25 mouse cellular contexts compared by ENCODE assay signal in the genomic region with DNA sequence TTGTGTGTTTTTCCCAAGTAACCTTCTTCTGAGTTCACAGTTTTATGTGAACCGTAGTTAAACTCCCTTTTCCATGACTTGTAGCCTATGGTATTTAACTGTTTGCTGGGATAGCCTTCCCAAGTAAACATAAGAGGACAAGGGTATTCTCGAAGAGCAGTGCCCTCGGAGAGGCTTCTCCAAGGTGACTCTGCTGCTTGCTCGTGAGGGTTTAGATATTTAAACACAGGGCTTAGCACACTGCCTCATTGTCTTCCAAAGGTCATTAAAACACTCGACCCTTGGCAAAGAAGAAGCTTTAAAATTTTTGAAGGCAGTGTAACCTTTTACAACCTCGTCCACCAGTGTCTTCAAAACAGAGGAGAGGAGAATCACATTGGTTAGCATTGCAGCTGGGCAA.
DNase-seq lines count a peak whose midpoint lies in the region; ATAC-seq and TF ChIP-seq lines count a peak whose summit lies in the region.
"Had no signal": no experiment of that assay in that cellular context is flagged by ENCODE, and none has a peak within 500 bp of the region (broad histone marks: within the 10 kb centered on the region; RNA-seq: fewer than 3 reads in every experiment).

No protein-coding gene starts in this region.

- WGBS in heart, embryonic 13.5 days, result 37% methylated on average over 6 of the region's 6 CpGs
- 18% methylated on average over 6 of the region's 6 CpGs for WGBS in kidney, embryonic 16.5 days
- 36% methylated on average over 6 of the region's 6 CpGs for WGBS in heart, postnatal 0 days

- H3K4me1 ChIP-seq in heart, embryonic 13.5 days, result peaks cover 39% of the 10 kb centered on the region
- peaks cover 24% of the 10 kb centered on the region for H3K4me1 ChIP-seq in kidney, embryonic 16.5 days (ENCODE audit: insufficient read depth, low read length)
- peaks cover 16% of the 10 kb centered on the region for H3K4me1 ChIP-seq in heart, postnatal 0 days (ENCODE audit: control insufficient read depth, insufficient read depth)
- H3K4me1 ChIP-seq: hindbrain, embryonic 13.5 days; liver, embryonic 15.5 days; midbrain, embryonic 12.5 days; neural tube, embryonic 12.5 days had no signal

- no peak overlapping the region for H3K4me2 ChIP-seq in heart, embryonic 13.5 days
- H3K4me2 ChIP-seq in kidney, embryonic 16.5 days (replicated peaks; ENCODE audit: low read depth, low read length), result no peak overlapping the region
- H3K4me2 ChIP-seq in heart, postnatal 0 days (ENCODE audit: low read depth, low read length), result no peak overlapping the region
- H3K4me2 ChIP-seq: hindbrain, embryonic 13.5 days; liver, embryonic 15.5 days; lung, embryonic 14.5 days; midbrain, embryonic 12.5 days; neural tube, embryonic 12.5 days had no signal

- no peak for TF ChIP-seq CTCF in heart, postnatal 0 days (IDR thresholded peaks at IDR 0.05; ENCODE audit: low read depth)

- DNase-seq in heart, adult 11 months, result peak; percentile 72
- DNase-seq in heart, postnatal 36 days, result no peak
- no peak for DNase-seq in heart, adult 9 months (ENCODE audit: low spot score in 2 of 2)
- DNase-seq in kidney, adult 8-10 months, result no peak
- no peak for DNase-seq in heart, postnatal 0 days (ENCODE audit: low spot score)
- DNase-seq: adrenal gland, adult 8-10 months; gastrocnemius, postnatal 10 days; kidney, adult 18-20 months; layer of hippocampus, adult 9-11 months; lung, postnatal 36 days; right cerebral cortex, adult 18-20 months; right cerebral cortex, postnatal 4 days; thymus, adult 2 months; thymus, postnatal 36 days had no signal

- no peaks in the 10 kb centered on the region for H3K9me3 ChIP-seq in heart, embryonic 13.5 days
- no peaks in the 10 kb centered on the region for H3K9me3 ChIP-seq in kidney, embryonic 16.5 days (ENCODE audit: low read length)
- H3K9me3 ChIP-seq in heart, postnatal 0 days (replicated peaks; ENCODE audit: control insufficient read depth, low read length), result no peaks in the 10 kb centered on the region
- H3K9me3 ChIP-seq: hindbrain, embryonic 13.5 days; liver, embryonic 15.5 days; midbrain, embryonic 12.5 days; neural tube, embryonic 12.5 days had no signal

- intact Hi-C loops in heart, postnatal 36 days (cut with DNase I), result loop anchor here (2.0 to 10.0 kb wide), 3 partner anchors 136 to 546 kb away; no protein-coding TSS in a partner anchor

- H3K27me3 ChIP-seq in heart, embryonic 13.5 days (replicated peaks), result no peaks in the 10 kb centered on the region
- H3K27me3 ChIP-seq in kidney, embryonic 16.5 days (ENCODE audit: insufficient read depth, low read length), result no peaks in the 10 kb centered on the region
- no peaks in the 10 kb centered on the region for H3K27me3 ChIP-seq in heart, postnatal 0 days (ENCODE audit: control insufficient read depth, insufficient read depth, low read length)
- H3K27me3 ChIP-seq: hindbrain, embryonic 13.5 days; liver, embryonic 15.5 days; midbrain, embryonic 12.5 days; neural tube, embryonic 12.5 days had no signal

- no peak for TF ChIP-seq EP300 in heart, postnatal 0 days (IDR thresholded peaks at IDR 0.05; ENCODE audit: low read depth)

- H3K27ac ChIP-seq in heart, embryonic 13.5 days (replicated peaks), result peak overlapping the region; percentile 48
- no peak overlapping the region for H3K27ac ChIP-seq in kidney, embryonic 16.5 days (ENCODE audit: low read length)
- H3K27ac ChIP-seq in heart, postnatal 0 days (ENCODE audit: low read depth), result peak overlapping the region; percentile 41; the same call in 1 of the 2 replicates
- H3K27ac ChIP-seq: hindbrain, embryonic 13.5 days; liver, embryonic 15.5 days; midbrain, embryonic 12.5 days; neural tube, embryonic 12.5 days had no signal

- peaks cover 15% of the 10 kb centered on the region for H3K36me3 ChIP-seq in heart, embryonic 13.5 days
- no peaks in the 10 kb centered on the region for H3K36me3 ChIP-seq in kidney, embryonic 16.5 days (ENCODE audit: insufficient read depth, low read length)
- no peaks in the 10 kb centered on the region for H3K36me3 ChIP-seq in heart, postnatal 0 days (replicated peaks; ENCODE audit: control insufficient read depth, insufficient read depth, low read length)
- H3K36me3 ChIP-seq: G1E; hindbrain, embryonic 13.5 days; liver, embryonic 15.5 days; midbrain, embryonic 12.5 days; neural tube, embryonic 12.5 days had no signal

- no peak for ATAC-seq in heart, embryonic 13.5 days (ENCODE audit: extremely low read depth, insufficient number of reproducible peaks, low FRiP score, low TSS enrichment)
- 0 out of 2 replicates have a peak, but pooled peaks have one; percentile 17 for ATAC-seq in kidney, embryonic 16.5 days (ENCODE audit: low FRiP score, low TSS enrichment)
- no peak for ATAC-seq in heart, postnatal 0 days (ENCODE audit: insufficient read depth, low read depth)
- ATAC-seq: forebrain, embryonic 16.5 days had no signal

- no peak overlapping the region for H3K9ac ChIP-seq in heart, embryonic 13.5 days
- H3K9ac ChIP-seq in kidney, embryonic 16.5 days (replicated peaks; ENCODE audit: low read length), result no peak overlapping the region
- H3K9ac ChIP-seq in heart, postnatal 0 days (replicated peaks; ENCODE audit: low read depth, low read length), result no peak overlapping the region
- H3K9ac ChIP-seq: hindbrain, embryonic 13.5 days; liver, embryonic 15.5 days; lung, embryonic 14.5 days; midbrain, embryonic 12.5 days; neural tube, embryonic 12.5 days had no signal

- H3K4me3 ChIP-seq in heart, embryonic 13.5 days, result no peak overlapping the region
- H3K4me3 ChIP-seq in kidney, embryonic 16.5 days (ENCODE audit: low read length), result no peak overlapping the region
- no peak overlapping the region for H3K4me3 ChIP-seq in heart, postnatal 0 days (ENCODE audit: low read depth, low read length)
- H3K4me3 ChIP-seq: erythroblast, embryonic 14.5 days; hindbrain, embryonic 13.5 days; liver, embryonic 15.5 days; midbrain, embryonic 12.5 days; myocyte; neural tube, embryonic 12.5 days had no signal
